Mouse (Mus musculus): ENCODE measurements at regions not wholly inside any gene's neighbourhood (a gene's known extent, or its start where the extent isn't known, plus 50 kb on each side); places are given as distances from the start of the nearest gene placed in this dataset.
"Not testable (repeated sequence)": the region's sequence is repeated elsewhere in the genome, so short reads cannot be mapped to it uniquely, and the experiment has no call there.

GRCm38 (mm10) chr7:60352206-60352605 lies 212.2 kb upstream of the Snrpn start:
- H3K4me3 ChIP-seq (replicated peaks; ENCODE audit: low read depth, low read length); H3K36me3 ChIP-seq (ENCODE audit: control insufficient read depth, insufficient read depth, low read length); H3K27ac ChIP-seq (replicated peaks; ENCODE audit: low read depth, low read length); H3K4me1 ChIP-seq (ENCODE audit: control insufficient read depth, insufficient read depth, low read length); H3K9ac ChIP-seq (replicated peaks; ENCODE audit: low read length); H3K4me2 ChIP-seq (ENCODE audit: low read length); ATAC-seq (ENCODE audit: low FRiP score, low TSS enrichment); H3K9me3 ChIP-seq (ENCODE audit: control insufficient read depth, low read length); H3K27me3 ChIP-seq (ENCODE audit: control insufficient read depth, insufficient read depth, low read length): not testable (repeated sequence)
- WGBS = 73% methylated on average over 2 of the region's 2 CpGs
- DNase-seq = peak; percentile 0
